Mouse (Mus musculus): ENCODE data around the gene Gpatch8. TPM values are rescaled to one million over a fixed set of nuclear protein-coding genes. Genes with fewer than 3 reads are reported as not detected.

Gpatch8 gene
- polyA plus RNA-seq, 1 experiment from 2014 or later = 25.1 TPM

GRCm38 (mm10) chr11:102495742-102496141 is 60.5 kb downstream of the Gpatch8 start:
- DNase-seq (ENCODE audit: low spot score) (no peak), ATAC-seq (replicated peaks; ENCODE audit: low FRiP score, low read depth) (no peak)
- Histone ChIP-seq H3K9me3 (replicated peaks; ENCODE audit: low read length) (no peaks in the 10 kb centered on the region), H3K4me3 (replicated peaks; ENCODE audit: low read depth, low read length) (no peak overlapping the region), H3K36me3 (ENCODE audit: insufficient read depth, low read length) (peaks cover 14% of the 10 kb centered on the region; the same call in 1 of the 2 replicates), H3K4me1 (replicated peaks; ENCODE audit: insufficient read depth, low read length) (no peaks in the 10 kb centered on the region), H3K27me3 (ENCODE audit: insufficient read depth, low read length) (no peaks in the 10 kb centered on the region), H3K9ac (ENCODE audit: low read depth, low read length) (no peak overlapping the region), H3K4me2 (ENCODE audit: low read length) (no peak overlapping the region), H3K27ac (no peak overlapping the region)
- no peak for TF ChIP-seq CTCF (IDR thresholded peaks at IDR 0.05; ENCODE audit: low read depth)
- 86% methylated on average over 5 of the region's 5 CpGs for WGBS

DNA sequence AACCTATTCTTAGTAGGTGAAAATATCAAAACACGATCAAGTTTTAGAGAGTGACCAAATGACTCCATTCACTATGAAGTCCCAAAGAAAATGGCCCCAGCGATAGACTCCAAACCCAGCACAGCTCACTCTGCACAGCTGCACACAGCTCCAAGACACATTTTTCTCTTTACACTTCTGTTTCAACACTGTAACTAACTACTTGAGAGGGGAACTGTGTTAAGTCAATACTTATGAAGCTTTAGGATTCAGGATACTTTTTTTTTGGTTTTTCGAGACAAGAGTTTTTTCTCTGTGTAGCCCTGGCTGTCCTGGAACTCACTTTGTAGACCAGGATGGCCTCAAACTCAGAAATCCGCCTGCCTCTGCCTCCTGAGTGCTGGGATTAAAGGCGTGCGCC is 61.1 kb downstream of the Gpatch8 start:
- no peak for TF ChIP-seq CTCF (IDR thresholded peaks at IDR 0.05; ENCODE audit: low read depth)
- Histone ChIP-seq H3K4me1 (replicated peaks; ENCODE audit: insufficient read depth, low read length) (no peaks in the 10 kb centered on the region), H3K36me3 (ENCODE audit: insufficient read depth, low read length) (peaks cover 14% of the 10 kb centered on the region; the same call in 1 of the 2 replicates), H3K4me2 (ENCODE audit: low read length) (no peak overlapping the region), H3K9ac (ENCODE audit: low read depth, low read length) (no peak overlapping the region), H3K4me3 (replicated peaks; ENCODE audit: low read depth, low read length) (no peak overlapping the region), H3K9me3 (replicated peaks; ENCODE audit: low read length) (no peaks in the 10 kb centered on the region), H3K27me3 (ENCODE audit: insufficient read depth, low read length) (no peaks in the 10 kb centered on the region), H3K27ac (no peak overlapping the region)
- WGBS = 98% methylated on average over 6 of the region's 6 CpGs
- no peak for DNase-seq (ENCODE audit: low spot score)
- no peak for ATAC-seq (replicated peaks; ENCODE audit: low FRiP score, low read depth)

DNA sequence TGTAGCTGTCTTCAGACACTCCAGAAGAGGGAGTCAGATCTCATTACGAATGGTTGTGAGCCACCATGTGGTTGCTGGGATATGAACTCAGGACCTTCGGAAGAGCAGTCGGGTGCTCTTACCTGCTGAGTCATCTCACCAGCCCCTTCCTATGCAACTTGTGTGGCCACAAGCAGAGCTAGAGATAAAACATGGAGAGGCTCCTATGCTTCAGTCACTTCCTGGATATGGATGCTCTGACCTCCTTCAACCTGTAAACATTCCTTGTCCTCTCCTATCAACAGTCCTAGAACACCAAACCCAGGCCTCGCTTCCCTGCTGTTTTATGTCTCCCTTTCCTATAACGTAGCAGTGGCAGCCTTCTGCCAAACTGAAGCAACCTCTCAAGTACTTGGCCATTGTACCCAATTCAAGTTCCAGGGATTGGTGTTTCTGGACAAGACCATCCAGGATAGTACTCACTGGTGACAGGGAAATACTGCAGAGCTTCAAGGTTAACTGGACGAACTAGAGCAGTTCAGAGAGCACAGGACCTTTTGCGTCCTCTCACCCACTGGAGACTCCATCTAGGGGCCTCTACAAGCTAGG is 62.0 kb downstream of the Gpatch8 start:
- Histone ChIP-seq H3K27me3 (ENCODE audit: insufficient read depth, low read length) (no peaks in the 10 kb centered on the region), H3K27ac (no peak overlapping the region), H3K4me1 (replicated peaks; ENCODE audit: insufficient read depth, low read length) (no peaks in the 10 kb centered on the region), H3K36me3 (ENCODE audit: insufficient read depth, low read length) (peaks cover 8% of the 10 kb centered on the region; the same call in 1 of the 2 replicates), H3K9me3 (replicated peaks; ENCODE audit: low read length) (no peaks in the 10 kb centered on the region), H3K4me2 (ENCODE audit: low read length) (no peak overlapping the region), H3K4me3 (replicated peaks; ENCODE audit: low read depth, low read length) (no peak overlapping the region), H3K9ac (ENCODE audit: low read depth, low read length) (no peak overlapping the region)
- no peak for ATAC-seq (replicated peaks; ENCODE audit: low FRiP score, low read depth)
- DNase-seq (ENCODE audit: low spot score) = no peak
- TF ChIP-seq CTCF (IDR thresholded peaks at IDR 0.05; ENCODE audit: low read depth) = no peak
- WGBS = 88% methylated on average over 7 of the region's 7 CpGs

- no peak for DNase-seq (ENCODE audit: low spot score)
- no peaks in the 10 kb centered on the region for H3K4me1 ChIP-seq (replicated peaks; ENCODE audit: insufficient read depth, low read length)
Observed at GRCm38 (mm10) chr11:102493241-102493640, 63.0 kb downstream of the Gpatch8 start.

DNA sequence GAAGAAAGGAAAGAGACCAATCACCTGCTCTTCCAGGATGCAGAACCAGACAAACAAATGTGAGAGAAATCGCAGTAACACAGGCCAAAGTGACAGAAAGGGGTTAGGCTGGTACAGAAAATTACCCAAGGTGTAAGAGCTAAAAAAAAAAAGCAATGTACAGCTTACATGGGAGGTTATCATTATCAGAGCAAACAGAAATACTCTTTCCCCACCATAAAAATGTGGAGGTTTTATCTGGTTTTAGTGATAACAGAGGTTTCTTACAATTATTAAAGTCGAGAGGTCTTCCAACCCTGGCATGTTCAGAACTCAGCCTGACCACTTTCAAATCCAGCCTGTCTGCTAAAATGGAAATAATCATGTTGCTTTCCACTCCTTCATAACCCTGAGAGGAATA is 68.3 kb downstream of the Gpatch8 start:
- no peaks in the 10 kb centered on the region for H3K27me3 ChIP-seq (ENCODE audit: insufficient read depth, low read length)
- TF ChIP-seq CTCF (IDR thresholded peaks at IDR 0.05; ENCODE audit: low read depth) = no peak
- ATAC-seq (replicated peaks; ENCODE audit: low FRiP score, low read depth) (no peak), DNase-seq (ENCODE audit: low spot score) (no peak)
- peaks cover 6% of the 10 kb centered on the region for H3K36me3 ChIP-seq (ENCODE audit: insufficient read depth, low read length)
- no peaks in the 10 kb centered on the region for H3K9me3 ChIP-seq (replicated peaks; ENCODE audit: low read length)
- 92% methylated on average over 2 of the region's 2 CpGs for WGBS
- H3K4me3 ChIP-seq (replicated peaks; ENCODE audit: low read depth, low read length) = no peak overlapping the region
- H3K9ac ChIP-seq (ENCODE audit: low read depth, low read length) = no peak overlapping the region
- H3K27ac ChIP-seq = no peak overlapping the region
- H3K4me1 ChIP-seq (replicated peaks; ENCODE audit: insufficient read depth, low read length) = no peaks in the 10 kb centered on the region
- H3K4me2 ChIP-seq (ENCODE audit: low read length) = no peak overlapping the region

More at GRCm38 (mm10) chr11:102493241-102493640, 63.0 kb downstream of the Gpatch8 start:
- Histone ChIP-seq H3K27ac (no peak overlapping the region), H3K4me2 (ENCODE audit: low read length) (no peak overlapping the region), H3K9me3 (replicated peaks; ENCODE audit: low read length) (no peaks in the 10 kb centered on the region), H3K36me3 (ENCODE audit: insufficient read depth, low read length) (0 out of 2 replicates have a peak, but pooled peaks cover 1% of the 10 kb centered on the region), H3K9ac (ENCODE audit: low read depth, low read length) (no peak overlapping the region), H3K27me3 (ENCODE audit: insufficient read depth, low read length) (no peaks in the 10 kb centered on the region), H3K4me3 (replicated peaks; ENCODE audit: low read depth, low read length) (no peak overlapping the region)
- ATAC-seq (replicated peaks; ENCODE audit: low FRiP score, low read depth) = no peak
- 92% methylated on average over 2 of the region's 2 CpGs for WGBS
- no peak for TF ChIP-seq CTCF (IDR thresholded peaks at IDR 0.05; ENCODE audit: low read depth)

DNA sequence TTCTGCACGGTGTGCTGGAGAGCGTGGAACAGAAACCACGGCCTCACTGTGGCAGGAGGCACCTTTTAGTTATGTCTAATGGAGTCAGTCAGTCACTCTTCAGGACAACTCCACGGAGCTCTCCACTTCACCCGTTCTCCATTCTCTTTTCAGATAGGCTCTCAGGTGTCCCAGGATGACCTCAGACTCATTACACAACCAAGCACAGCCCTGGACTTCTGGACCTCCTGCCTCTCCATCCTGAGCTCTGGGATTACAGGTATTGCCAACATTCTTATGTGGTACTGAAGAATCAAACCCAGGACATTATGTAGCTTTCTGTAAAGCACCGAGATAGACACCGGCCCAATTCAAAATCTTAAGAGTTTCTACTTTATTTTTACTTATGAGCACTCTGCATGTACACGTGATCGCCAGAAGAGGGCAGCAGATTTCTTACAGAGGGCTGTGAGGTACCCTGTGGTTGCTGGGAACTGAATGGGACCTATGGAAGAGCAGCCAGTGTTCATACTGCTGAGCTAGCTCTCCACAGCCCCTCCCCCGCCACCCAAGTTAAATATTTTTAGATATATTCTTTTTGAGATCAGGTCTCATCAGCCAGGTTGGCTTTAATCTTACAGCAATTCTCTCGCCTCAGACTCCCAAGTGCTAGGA is 69.3 kb downstream of the Gpatch8 start:
- Histone ChIP-seq H3K27ac (no peak overlapping the region), H3K4me3 (replicated peaks; ENCODE audit: low read depth, low read length) (no peak overlapping the region), H3K4me2 (ENCODE audit: low read length) (no peak overlapping the region), H3K27me3 (ENCODE audit: insufficient read depth, low read length) (no peaks in the 10 kb centered on the region), H3K4me1 (replicated peaks; ENCODE audit: insufficient read depth, low read length) (no peaks in the 10 kb centered on the region), H3K9ac (ENCODE audit: low read depth, low read length) (no peak overlapping the region), H3K9me3 (replicated peaks; ENCODE audit: low read length) (no peaks in the 10 kb centered on the region), H3K36me3 (ENCODE audit: insufficient read depth, low read length) (peaks cover 11% of the 10 kb centered on the region)
- 0 out of 2 replicates have a peak, but pooled peaks have one; percentile 63 for ATAC-seq (replicated peaks; ENCODE audit: low FRiP score, low read depth)
- peak; percentile 86 for TF ChIP-seq CTCF (IDR thresholded peaks at IDR 0.05; ENCODE audit: low read depth)
- DNase-seq (ENCODE audit: low spot score) = peak; percentile 90
- WGBS = 72% methylated on average over 11 of the region's 11 CpGs

All from kidney, postnatal 0 days (tissue).